Mouse (Mus musculus) gastrocnemius, postnatal 4 days (tissue): ENCODE data around the gene Fam172a. TPM values are rescaled to one million over a fixed set of nuclear protein-coding genes. Genes with fewer than 3 reads are reported as not detected.

ENCODE experiments used
- DNase-seq, 2 experiments: peaks; one replicate each; pipeline ENCODE4 v3.0.0; 2021 to 2022; ENCODE audit warnings: low spot score in 2 of 2, mixed read lengths in 2 of 2
- total RNA-seq, 2 experiments: library from RNA; stranded (reverse); gene quantifications; 2 replicates each; pipeline ENCODE4 v1.2.3; 2021

The Fam172a gene
- total RNA-seq, 2 experiments from 2014 or later, result 21.3 to 24.3 TPM

DNA sequence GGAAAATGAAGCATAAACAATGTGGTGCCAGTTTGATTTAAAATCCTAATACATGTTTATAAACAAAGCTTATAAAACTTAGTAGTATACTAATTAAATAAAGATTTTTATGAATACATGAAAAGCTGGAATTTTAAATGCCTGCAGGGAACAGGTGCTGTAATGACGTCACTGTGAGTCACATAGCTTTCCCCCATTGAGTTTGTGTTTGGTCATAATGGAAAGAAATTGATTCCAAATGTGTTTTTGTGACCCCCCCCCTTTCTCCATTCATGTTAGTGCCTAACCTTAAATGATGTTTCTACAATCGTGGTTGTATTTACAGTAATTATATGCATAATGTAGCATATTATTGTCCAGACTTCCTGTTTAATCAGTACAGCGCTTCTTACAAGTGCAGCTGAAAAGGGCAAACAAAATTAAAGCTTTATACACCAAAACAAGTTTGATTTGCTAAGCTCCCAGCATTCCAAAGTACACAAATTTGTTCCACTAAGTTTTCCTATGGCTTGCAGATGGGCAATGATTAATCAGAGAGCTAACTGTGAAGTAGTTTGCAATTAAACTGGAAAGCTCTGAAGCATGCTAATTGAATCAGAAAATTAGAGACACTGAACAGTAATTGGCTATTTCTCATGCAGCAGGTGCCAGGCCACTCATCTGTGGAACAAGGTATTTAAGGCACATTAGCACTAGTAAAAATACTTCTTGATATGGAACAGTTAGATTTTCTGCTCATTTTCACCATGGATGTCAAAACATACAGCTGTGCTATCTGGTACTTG lies 398.1 kb downstream of the Fam172a start:
- DNase-seq, result no peak

DNA sequence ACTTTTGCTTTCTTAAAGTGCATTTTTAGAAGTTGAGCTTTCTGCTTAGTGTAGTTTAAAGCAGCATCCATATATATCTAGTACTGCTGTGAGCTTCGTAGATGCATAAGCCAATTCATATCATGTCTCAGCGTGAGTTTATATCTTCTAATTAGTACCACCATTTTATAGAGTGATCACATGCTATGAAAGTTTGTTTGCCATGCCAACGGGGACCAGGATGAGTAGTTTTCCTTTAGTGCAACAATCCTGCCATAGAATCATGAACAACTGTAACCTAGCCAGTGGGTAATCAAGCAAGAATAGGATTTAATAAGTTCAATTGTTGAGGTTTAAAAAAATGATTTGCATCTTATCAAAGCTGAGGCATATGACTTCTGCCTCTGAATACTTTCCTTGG lies 398.8 kb downstream of the Fam172a start:
- no peak for DNase-seq

DNA sequence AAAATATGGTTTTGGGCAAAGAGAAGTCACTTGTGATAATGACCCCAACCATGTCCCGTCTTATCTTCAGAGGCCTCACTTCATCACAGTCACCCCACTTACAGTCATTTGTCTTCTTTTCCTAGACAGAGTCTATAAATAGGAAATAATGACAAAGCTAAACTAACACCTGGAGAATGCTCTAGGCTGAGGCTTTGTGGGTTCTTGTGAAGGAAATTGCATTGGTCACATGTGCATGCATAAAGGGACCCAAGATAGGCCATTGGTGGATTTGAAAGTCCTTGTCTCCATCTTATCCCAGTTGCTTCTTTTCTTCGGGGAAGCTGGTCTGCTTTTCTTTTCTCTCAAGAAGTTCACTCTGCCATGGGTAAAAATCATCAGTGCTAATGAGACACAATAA lies 400.5 kb downstream of the Fam172a start:
- DNase-seq, result no peak

DNA sequence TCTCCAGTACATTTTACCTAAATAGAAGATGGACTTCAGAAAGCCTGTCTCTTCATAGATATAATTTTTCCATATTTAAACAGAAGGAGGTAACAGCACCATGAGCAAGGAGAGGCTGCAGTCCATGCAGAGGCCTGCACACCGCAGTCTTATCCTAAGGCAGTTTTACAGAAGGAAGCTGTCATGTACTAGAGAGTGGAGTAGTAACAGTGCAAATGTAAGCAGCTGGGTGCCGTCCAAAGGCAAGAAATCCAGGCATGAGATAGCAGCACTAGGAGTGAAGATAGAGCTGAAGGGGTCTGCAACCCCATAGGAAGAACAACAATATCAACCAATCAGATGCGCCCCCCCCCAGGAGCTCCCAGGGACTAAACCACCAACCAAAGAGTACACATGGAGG lies 403.0 kb downstream of the Fam172a start:
- DNase-seq, result no peak

DNA sequence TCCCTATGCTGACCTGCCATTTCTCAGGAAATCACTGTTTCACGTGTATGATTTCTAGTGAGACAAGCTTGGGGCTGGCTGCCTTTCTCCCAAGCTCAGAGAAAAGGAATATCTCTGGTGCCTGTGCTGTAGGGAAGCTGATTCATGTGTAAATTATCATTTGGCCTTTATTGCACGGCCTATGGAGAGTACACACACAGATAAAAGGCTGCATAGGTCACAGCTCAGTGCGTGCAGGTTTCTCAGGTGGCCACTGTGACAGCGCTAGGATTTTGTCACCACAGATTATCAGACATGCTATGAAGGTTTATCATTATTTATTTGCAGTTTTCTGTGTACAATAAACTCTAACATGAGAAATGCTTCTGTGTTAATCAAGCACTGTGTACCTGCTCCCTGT lies 408.8 kb downstream of the Fam172a start:
- DNase-seq, result no peak

DNA sequence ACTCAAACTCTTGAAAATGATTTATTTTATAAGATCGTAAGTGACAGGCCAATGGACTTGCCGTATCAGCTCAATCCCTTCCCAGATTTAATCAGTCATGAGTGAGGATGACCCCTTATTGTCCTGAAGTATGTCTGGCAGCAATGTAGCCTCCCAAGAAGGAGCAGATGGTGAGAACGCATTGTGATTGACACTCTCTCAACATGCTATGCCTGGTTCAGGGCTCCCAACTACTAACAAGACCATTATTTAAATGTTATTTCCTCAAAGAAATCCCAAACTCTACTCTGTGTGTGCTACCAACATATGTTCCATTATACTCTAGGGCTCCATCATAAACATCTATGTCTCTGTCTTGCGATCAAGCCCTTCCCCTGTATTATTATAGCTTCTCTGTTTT lies 412.1 kb downstream of the Fam172a start:
- DNase-seq, result no peak

DNA sequence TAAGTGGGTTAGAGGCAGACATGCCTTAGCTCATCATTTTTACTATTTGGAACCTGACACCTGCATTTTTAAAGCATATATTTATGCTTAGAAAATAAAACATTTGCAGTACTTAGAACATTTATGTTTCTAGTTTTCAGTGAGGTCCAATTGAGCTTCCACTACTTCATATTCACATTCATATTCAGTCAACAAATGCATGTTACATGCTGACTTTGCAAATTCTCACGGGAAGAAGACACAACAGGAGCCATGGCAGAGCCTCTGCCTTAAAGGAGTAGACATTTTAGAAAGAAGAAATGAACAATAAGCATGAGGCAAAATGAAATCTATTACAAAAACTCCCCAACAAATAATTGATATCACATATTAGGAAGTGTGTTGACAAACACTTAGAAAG lies 416.9 kb downstream of the Fam172a start:
- no peak for DNase-seq

DNA sequence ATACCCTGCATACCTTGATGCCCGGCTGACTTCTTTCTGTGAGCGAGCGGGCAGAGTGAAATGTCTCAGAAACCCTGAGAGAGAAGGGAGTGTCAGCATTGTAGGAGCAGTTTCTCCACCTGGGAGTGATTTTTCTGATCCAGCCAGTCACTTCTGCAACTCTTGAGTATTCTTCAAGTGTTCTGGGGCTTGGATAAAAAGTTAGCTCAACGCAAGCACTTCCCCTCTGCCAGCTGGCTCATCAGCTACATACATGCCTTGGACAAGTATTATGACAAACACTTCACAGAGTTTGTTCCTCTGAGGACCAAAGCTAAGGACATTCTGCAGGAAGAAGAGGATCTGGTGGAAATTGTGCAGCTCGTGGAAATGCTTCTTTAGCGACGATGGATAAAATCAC lies 420.2 kb downstream of the Fam172a start:
- no peak for DNase-seq

DNA sequence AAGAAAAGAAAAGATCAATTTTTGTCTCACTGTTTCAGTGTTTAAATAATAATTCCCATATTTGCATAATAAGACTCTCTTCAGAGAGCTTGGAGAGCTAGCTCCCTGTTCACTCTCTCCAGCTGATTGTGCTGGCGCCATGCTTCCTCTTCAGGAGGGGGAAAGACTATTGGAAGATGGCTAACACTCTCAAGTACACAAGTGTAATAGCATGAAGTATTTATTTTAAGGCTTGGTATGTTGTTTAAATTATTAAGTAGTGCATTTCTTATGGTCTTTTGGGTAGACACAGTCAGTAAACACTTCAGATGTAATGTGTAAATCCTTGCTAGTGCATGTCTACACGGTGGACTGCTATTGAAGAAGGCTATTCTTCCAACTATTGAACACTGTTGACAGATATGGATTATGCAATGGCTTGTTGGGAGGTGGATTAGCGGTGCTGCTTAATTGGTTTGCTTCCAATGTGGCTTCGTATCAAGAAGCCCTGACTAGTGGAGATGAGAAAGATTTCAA lies 422.1 kb downstream of the Fam172a start:
- no peak for DNase-seq

DNA sequence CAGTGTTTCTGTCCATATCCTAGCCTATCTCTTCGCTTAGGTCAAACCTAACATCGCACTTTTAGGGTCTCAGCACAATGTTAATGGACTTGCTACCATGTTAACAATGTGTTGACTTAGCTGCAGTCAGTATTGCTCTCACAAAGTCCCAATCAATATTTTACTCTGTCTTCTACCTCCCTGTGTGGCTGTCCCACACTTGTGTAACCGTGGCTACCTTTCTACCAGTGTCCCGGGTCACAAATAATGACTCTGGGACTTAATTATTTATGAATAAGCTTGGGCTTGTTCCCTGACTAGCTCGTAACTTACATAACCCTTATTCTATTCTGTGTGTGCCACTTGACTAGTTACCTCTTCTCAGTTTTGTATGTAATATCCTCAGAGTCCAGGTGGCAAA lies 455.6 kb downstream of the Fam172a start:
- no peak for DNase-seq

DNA sequence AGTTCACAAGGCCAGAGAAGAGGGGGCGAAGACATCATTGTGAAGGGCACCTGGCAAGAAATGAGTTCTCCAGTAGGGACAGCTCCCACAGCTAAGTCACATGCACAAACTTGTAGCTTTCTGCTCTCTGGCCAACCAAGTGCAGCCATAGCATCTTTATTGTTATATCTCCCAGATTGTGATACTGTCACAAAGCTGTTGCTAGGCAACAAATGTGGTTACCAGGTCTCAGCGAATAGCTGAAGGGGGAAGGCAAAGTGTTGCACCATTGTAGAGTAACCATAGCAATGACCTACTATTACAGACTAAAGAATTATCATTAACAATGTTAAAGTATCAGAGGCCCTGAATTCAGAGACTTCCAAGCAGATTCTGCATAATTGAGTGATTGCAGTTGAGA lies 460.3 kb downstream of the Fam172a start:
- DNase-seq, result no peak

DNA sequence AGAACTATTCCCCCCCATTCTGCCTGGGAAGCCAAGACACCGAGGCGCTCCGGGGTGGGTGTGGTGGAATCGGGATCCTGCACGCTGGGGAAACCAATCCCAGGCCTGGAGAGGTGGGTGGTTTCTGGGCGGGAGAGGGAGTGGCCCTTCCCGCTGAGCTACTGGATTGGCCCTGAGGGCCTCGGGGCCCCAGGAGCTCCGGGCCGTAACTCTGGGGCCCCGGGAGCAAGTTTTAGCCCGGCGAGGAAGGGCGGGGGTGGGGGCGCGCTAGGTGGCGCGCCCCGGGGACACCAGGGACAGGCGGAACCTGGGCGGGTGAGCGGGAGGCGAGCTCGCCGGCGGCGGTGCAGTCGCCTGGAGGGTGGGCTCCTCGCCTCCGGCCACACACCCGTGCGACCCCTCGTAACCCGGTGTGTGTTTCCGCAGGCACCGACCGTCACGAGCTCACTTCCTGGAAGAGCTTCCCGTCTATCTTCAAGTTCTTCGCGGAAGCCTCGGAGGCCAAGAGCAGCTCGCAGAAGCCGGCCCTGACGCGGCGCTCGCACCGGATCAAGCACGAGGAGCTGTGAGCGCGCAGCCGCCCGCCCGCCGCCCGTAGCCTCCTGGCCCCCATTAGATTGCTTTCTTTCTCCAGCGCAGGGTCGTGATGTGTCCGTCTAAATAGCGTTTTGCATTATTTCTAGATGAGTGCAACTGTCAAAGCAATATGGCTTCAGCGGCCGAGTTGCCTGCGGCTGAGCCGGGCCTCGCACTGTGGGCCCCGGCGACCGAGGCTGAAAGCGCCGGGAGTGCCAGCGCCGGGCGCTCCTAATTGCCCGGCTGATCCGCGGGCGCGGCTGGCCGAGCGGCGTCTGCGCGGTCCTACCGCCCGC lies 461.5 kb downstream of the Fam172a start:
- peak in 1 of 2 experiments; percentile 47 for DNase-seq

DNA sequence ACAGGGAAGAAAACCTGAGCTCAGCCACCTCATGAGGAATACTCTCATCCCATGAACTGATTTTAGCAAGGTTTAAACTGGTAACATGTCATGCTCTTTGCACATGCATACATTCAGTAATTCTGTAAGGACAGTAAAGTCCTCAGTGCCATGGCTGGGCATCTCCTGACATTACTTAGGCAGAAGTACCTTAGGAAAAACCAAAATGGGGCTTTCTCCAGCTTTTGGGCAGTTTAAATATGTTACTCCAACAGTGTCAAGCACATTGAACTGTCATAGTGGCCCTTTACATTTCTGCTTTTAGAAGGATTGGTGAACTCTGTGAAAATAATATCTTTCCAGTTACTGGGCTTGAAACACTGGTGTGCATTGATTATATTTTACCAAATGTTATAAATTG lies 463.1 kb downstream of the Fam172a start:
- no peak for DNase-seq

DNA sequence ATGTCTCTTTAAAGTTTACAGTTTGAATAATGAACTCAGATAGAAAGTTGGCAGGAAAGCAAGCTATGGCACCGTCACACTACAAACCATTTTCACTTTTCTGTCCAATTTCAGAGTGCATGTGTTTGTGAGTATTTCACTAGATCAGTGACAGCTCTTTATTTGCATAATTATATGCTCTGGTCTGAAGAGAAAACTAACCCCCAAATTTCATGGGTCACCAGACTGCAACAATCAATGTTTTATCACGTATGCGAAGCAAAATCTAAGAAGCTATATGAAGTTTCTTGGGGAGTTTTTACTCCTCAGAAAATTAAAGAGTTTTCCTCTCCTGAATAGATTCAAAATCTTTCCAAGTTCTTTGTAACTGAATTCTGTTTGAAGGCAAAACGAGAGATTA lies 466.3 kb downstream of the Fam172a start:
- DNase-seq, result no peak

DNA sequence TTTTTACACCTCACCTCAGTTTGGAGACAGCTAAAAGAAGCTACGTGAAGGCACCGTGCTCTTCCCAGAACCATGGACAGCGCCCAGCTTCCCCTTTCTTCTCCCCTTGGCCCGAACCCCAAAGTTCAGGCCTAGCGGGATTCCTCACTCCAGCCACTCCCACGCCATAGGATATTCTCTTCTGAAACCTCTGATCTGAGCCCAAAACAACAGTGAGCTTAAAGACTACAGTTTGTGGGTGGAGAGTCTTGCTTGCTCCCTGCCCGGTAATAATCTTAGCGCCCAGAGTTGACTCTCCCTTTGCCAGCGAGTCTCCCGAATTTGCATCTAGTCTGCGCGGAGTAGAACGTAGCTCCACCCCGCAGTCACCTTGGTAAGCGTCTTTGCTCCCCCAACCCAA lies 469.5 kb downstream of the Fam172a start:
- peak in 1 of 2 experiments; percentile 22 for DNase-seq

DNA sequence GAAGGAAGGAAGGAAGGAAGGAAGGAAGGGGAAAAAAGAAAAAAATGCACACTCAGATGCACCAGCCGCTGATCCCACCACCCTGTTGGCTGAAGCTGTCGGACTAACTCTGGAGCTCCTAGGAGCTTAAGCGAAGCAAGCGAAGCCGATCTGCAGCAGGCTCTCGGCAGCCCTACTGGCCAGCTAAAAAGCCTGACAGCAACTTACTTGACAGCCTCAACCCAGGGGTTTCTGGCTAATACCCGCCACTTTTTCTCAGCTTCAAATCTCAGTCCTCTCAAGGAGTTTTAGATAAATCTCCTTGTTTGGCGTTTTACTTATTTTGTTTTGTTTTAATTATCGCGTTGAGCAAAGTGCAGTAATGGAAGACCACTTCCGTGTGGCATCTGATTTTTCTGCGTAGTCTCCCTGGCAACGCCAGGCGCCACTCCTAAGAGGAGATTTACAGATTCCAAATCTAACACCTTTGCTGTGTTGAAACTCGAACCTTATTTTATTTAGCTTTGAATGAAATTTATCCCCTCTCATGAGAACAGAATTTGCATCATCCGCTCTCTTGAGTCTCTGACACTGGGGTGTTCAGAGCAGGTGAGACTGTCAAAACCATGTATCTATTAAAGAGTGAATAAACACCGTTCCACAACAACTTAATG lies 470.3 kb downstream of the Fam172a start:
- no peak for DNase-seq

DNA sequence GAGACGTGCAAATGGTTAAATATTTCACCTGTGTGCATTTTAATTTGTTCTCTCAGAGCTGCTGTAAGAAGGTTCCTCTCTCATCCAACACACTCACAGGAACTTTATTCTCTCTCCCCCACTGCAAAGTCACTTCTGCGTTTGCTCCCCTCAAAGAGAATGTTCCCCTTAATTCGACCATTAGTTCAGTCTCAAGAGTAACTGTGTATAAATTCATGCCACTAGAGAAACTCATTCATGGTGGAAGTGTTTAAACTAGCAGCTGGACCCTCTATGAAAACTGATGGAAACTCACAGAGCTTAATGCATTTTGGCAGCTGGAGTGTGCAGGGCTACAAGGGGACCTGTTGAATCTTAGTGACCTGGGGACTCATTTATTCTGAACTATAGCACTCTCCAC lies 471.0 kb downstream of the Fam172a start:
- DNase-seq, result no peak

DNA sequence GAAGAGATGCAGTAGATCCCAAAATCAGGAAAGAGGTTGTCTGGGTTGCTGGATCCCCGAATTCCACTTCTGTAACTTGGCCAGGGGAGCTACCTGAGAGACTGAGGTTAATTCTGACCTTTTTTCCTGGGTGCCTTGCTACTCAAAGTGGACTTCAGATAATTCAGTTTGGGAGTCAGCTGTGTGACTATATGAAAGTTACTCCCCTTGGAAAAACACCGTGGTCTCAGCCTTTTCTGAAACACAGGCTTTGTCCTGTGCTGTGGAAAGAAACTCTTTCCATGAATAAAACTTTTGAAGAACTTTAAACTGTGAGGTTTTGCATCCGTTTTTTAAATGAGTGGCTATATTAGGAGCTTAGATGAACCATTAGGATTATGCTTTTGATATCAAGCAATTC lies 472.4 kb downstream of the Fam172a start:
- DNase-seq, result no peak

DNA sequence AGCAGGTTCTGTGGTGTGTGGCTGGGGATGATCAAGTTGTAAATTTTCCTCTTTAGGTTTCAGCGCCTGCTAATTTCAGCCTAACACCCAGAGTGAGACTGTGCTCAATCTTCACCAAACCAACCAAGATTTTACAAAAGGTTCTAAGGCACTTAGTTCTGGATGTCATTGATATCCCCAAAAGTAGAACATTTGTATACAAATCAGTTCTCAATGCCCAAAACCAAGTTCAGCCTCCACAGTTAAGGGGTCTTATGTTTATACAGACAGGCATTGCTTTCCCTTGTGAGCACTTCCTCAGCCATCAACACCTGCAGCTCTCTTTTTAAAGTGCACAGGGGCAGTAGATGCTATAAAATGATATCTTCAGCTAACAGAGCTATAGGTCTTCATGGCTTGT lies 473.1 kb downstream of the Fam172a start:
- DNase-seq, result no peak

DNA sequence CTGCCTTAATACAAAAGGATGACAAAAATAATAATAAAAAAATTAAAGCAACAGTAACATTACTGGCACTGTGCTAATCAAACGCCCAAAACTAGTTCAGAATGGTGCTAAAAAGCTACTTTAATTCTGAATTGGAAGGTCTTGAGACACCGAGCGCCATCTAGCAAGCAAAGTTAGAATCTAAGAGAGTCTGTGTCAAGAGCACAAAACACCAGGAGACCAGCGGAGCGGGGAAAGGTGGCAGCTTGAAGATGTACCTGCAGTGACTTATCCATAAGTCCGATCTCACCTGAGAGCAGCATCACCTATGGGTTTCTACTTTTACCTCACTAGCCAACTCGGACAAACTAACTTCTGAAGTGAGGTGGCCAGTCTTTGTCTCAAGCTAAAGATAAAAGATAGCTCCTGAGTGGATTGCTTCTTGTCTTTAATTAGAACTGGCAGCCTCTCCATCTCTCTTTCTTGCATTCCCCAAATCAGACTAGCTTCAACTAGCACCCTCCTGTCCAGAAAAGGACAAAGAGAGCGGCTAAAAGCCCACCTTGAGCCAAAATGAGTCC lies 474.1 kb downstream of the Fam172a start:
- DNase-seq, result no peak

DNA sequence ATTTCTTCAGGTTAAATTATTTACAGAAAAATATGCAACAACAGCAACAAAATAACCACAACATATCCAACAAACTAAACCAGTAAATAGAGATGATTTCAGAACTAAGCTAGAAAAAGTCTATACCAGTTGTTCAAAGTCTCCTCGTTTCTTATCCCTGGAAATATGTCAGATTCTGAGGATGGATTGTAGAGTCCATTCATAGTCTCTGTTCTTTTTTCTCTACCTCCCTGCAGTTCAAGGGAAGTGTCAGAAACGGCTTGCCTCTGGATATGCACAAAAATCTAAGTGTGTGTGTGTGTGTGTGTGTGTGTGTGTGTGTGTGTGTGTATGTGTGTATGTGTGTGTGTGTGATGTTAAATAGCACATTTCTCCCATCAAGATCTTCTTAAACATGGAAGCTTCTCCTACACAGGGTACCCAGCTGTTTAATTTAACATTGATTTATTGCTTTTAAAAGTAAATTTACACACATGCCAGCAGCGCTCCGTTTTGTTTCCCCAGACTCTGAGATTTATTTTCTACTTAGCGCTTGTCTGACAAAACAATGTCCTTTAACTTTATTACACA lies 475.6 kb downstream of the Fam172a start:
- no peak for DNase-seq
